Mouse (Mus musculus) forebrain, embryonic 16.5 days (tissue): ENCODE data around the gene Trim9. TPM values are rescaled to one million over a fixed set of nuclear protein-coding genes. Genes with fewer than 3 reads are reported as not detected.

Experiments used
- ATAC-seq: fragments of 200-750 bp; cut with Nextera tagmentation; 2 replicates; pipeline ENCODE4 v1.8.0; 2017; ENCODE audit warnings: mild to moderate bottlenecking, moderate library complexity
- H3K27ac ChIP-seq: fragments of 300-500 bp; sonication (generic); 2 replicates; pipeline ENCODE4 v1.5.1; 2014; ENCODE audit warnings: low read length, control low read depth
- H3K27me3 ChIP-seq: fragments of 300-500 bp; sonication (generic); replicated peaks from 2 replicates; pipeline ENCODE4 v1.6.1; 2014; ENCODE audit warnings: low read length; ENCODE audit not compliant: control insufficient read depth, insufficient read depth
- H3K36me3 ChIP-seq: fragments of 300-500 bp; sonication (generic); 2 replicates; pipeline ENCODE4 v1.6.1; 2014; ENCODE audit not compliant: control insufficient read depth, insufficient read depth
- H3K4me1 ChIP-seq: fragments of 300-500 bp; sonication (generic); replicated peaks from 2 replicates; pipeline ENCODE4 v1.6.1; 2014; ENCODE audit warnings: low read length; ENCODE audit not compliant: control insufficient read depth, insufficient read depth
- H3K4me2 ChIP-seq: fragments of 300-500 bp; sonication (generic); 2 replicates; pipeline ENCODE4 v1.6.1; 2014; ENCODE audit warnings: mild to moderate bottlenecking, low read length, control low read depth
- H3K4me3 ChIP-seq: fragments of 300-500 bp; sonication (generic); replicated peaks from 2 replicates; pipeline ENCODE4 v1.5.1; 2014; ENCODE audit warnings: mild to moderate bottlenecking, low read length, control low read depth
- H3K9ac ChIP-seq: fragments of 300-500 bp; sonication (generic); replicated peaks from 2 replicates; pipeline ENCODE4 v1.6.1; 2014; ENCODE audit warnings: low read depth, low read length, control low read depth
- H3K9me3 ChIP-seq: fragments of 300-500 bp; sonication (generic); 2 replicates; pipeline ENCODE4 v1.6.1; 2016; ENCODE audit warnings: low read length; ENCODE audit not compliant: control insufficient read depth
- WGBS: fragments of 180-500 bp; shearing (Covaris S2); extraction: QIAGEN DNeasy Blood & Tissue Kit; methylation state at CpG from one replicate; pipeline ENCODE4 v1.1.7; 2014; 5-methylcytosine and 5-hydroxymethylcytosine counted together
- polyA plus RNA-seq: library from polyadenylated mRNA; unstranded; fragments of >200 nt; fragmentation: Nextera tagmentation; extraction: Ambion mirVana; gene quantifications from 2 replicates; pipeline ENCODE4 v1.2.1, GENCODE M21; 2015

The Trim9 gene
- 51.7 and 60.8 TPM in 2 replicates for polyA plus RNA-seq

DNA sequence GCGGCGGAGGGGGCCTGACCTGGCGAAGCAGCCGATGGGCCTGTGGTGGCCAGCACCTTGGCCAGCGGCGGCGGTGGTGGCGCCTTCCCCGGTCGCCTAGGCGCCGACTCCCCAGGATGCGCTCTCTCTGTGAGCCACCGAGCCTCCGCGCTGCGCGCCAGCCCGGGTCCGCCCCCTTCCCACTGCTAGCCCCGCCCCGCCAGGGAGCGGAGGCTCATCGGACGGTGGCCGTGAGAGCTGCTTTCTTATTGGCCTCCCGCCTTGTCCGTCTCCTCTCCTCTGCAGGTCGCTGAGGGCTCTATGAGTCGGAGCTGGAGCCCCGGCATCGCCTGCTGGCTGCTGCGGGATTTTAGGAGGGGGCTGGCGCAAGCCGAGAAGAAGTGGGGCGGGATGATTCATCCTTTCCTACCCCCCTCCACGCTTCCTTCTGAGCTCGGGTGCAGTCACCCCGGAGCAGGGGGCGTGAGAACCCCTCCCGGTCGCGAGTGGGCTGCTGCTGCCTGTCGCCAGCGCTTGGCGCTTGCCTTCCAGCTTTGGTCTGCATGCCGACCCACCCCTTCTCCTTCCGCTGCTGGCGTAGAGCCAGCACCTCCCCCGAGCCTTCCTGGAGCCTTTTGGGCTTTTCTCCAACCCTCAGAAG lies at the start of gene Trim9:
TSS of gene Trim9 (minus strand) at position 413 of the 640 bp plus-strand sequence.
- 0% methylated on average over 49 of the region's 50 CpGs for WGBS
- Histone ChIP-seq H3K27ac (peak within 1 kb of the TSS; percentile 97), H3K9ac (peak within 1 kb of the TSS; percentile 77), H3K4me2 (peak within 1 kb of the TSS; percentile 97), H3K4me3 (peak within 1 kb of the TSS; percentile 65), H3K9me3 (no peaks in the 10 kb centered on the region), H3K27me3 (no peaks in the 10 kb centered on the region), H3K36me3 (no peaks in the 10 kb centered on the region), H3K4me1 (peaks cover 20% of the 10 kb centered on the region)
- ATAC-seq, result peak; percentile 96

GRCm38 (mm10) chr12:70395061-70395460 lies 47.6 kb upstream of the Trim9 start:
- Histone ChIP-seq H3K4me3 (no peak overlapping the region), H3K4me2 (no peak overlapping the region), H3K27ac (no peak overlapping the region), H3K9ac (no peak overlapping the region), H3K4me1 (peaks cover 3% of the 10 kb centered on the region; the same call in 1 of the 2 replicates), H3K27me3 (no peaks in the 10 kb centered on the region), H3K36me3 (no peaks in the 10 kb centered on the region), H3K9me3 (no peaks in the 10 kb centered on the region)
- WGBS, result 89% methylated on average over 3 of the region's 3 CpGs
- ATAC-seq, result no peak

DNA sequence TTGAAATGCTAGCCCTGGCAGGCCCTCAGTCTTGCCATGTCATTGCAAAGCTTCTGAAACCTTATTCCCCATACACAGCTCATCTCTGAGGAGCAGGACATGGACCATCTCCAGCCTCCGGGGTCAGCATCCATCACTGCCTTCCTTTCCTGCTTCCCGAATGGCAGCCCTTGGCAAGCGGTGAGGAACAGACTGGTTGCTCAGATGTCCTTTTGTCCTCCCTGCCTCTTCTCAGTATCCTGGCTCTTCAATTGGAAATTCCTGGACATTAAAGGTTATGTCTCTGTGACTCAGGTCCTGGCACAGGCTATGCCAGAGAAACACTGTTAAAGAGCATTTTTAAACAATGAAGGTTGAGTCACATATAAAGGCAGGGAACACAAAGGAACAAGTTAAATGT lies 43.8 kb upstream of the Trim9 start:
- ATAC-seq, result no peak
- WGBS, result 87% methylated on average over 3 of the region's 3 CpGs
- no peaks in the 10 kb centered on the region for H3K4me1 ChIP-seq

GRCm38 (mm10) chr12:70374976-70375375 lies 27.6 kb upstream of the Trim9 start:
- Histone ChIP-seq H3K4me2 (no peak overlapping the region), H3K9me3 (no peaks in the 10 kb centered on the region), H3K4me3 (no peak overlapping the region), H3K4me1 (no peaks in the 10 kb centered on the region), H3K27me3 (no peaks in the 10 kb centered on the region), H3K36me3 (no peaks in the 10 kb centered on the region), H3K9ac (no peak overlapping the region), H3K27ac (no peak overlapping the region)
- ATAC-seq, result no peak
- WGBS, result 78% methylated on average over 10 of the region's 10 CpGs

More for the DNA sequence above, 43.8 kb upstream of the Trim9 start:
- no peak overlapping the region for H3K27ac ChIP-seq
- no peaks in the 10 kb centered on the region for H3K27me3 ChIP-seq
- no peaks in the 10 kb centered on the region for H3K36me3 ChIP-seq
- H3K9me3 ChIP-seq, result no peaks in the 10 kb centered on the region
- no peak overlapping the region for H3K9ac ChIP-seq
- no peak overlapping the region for H3K4me2 ChIP-seq
- no peak overlapping the region for H3K4me3 ChIP-seq

DNA sequence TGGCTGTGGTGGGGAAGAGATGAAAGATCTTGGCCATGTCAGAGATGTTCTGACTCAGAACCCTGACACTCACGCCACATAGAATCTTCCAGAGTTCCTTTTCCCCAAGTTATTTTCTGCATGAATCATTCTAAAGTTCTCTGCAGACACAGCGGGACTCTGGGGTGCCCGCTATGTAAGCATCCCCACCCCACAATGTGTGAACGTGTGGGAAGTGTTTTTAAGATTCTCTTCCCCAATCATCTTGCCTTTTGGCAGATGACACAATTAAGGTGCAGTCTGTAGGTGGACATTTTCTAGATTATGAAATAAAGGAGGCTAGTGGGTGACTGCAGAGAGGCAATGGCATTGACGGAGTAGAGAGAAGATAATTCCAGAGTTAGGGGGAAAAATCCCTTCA lies 25.5 kb upstream of the Trim9 start:
- H3K27me3 ChIP-seq, result no peaks in the 10 kb centered on the region
- WGBS, result 84% methylated on average over 5 of the region's 5 CpGs
- no peaks in the 10 kb centered on the region for H3K36me3 ChIP-seq
- H3K9me3 ChIP-seq, result no peaks in the 10 kb centered on the region
- no peak overlapping the region for H3K27ac ChIP-seq
- H3K4me1 ChIP-seq, result peaks cover 6% of the 10 kb centered on the region
- no peak overlapping the region for H3K9ac ChIP-seq
- no peak overlapping the region for H3K4me3 ChIP-seq
- no peak for ATAC-seq
- H3K4me2 ChIP-seq, result no peak overlapping the region

- Histone ChIP-seq H3K4me1 (peaks cover 14% of the 10 kb centered on the region), H3K4me2 (no peak overlapping the region), H3K27me3 (no peaks in the 10 kb centered on the region), H3K36me3 (no peaks in the 10 kb centered on the region), H3K9me3 (no peaks in the 10 kb centered on the region), H3K4me3 (no peak overlapping the region), H3K27ac (no peak overlapping the region), H3K9ac (no peak overlapping the region)
- 64% methylated on average over 12 of the region's 12 CpGs for WGBS
- ATAC-seq, result no peak
These were observed 21.9 kb upstream of the Trim9 start for GRCm38 (mm10) chr12:70369348-70369747.

DNA sequence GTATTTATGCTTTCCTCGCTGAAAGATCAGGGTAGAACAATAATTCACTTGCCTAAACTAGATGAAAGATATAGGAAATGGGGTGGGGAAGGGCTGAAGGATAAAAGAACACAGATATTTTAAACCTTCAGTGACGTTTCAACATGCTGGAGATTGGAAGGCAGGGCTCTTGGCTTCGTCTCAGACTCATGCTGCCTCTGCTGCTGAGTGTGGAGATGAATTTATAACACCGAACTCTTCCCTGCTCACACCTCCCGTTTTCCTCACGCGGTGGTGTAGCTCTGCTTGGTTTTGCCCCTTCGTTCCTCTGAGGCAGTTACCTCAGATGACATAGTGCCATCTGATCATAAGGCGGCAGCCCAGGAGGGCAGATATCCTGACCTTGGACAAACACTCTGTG lies 21.4 kb upstream of the Trim9 start:
- no peaks in the 10 kb centered on the region for H3K9me3 ChIP-seq
- WGBS, result 67% methylated on average over 9 of the region's 9 CpGs
- no peaks in the 10 kb centered on the region for H3K27me3 ChIP-seq
- no peak overlapping the region for H3K9ac ChIP-seq
- no peak overlapping the region for H3K4me3 ChIP-seq
- H3K36me3 ChIP-seq, result no peaks in the 10 kb centered on the region
- H3K4me2 ChIP-seq, result no peak overlapping the region
- 0 out of 2 replicates have a peak overlapping the region, but pooled peaks have one; percentile 17 for H3K27ac ChIP-seq
- ATAC-seq, result no peak
- H3K4me1 ChIP-seq, result peaks cover 14% of the 10 kb centered on the region

DNA sequence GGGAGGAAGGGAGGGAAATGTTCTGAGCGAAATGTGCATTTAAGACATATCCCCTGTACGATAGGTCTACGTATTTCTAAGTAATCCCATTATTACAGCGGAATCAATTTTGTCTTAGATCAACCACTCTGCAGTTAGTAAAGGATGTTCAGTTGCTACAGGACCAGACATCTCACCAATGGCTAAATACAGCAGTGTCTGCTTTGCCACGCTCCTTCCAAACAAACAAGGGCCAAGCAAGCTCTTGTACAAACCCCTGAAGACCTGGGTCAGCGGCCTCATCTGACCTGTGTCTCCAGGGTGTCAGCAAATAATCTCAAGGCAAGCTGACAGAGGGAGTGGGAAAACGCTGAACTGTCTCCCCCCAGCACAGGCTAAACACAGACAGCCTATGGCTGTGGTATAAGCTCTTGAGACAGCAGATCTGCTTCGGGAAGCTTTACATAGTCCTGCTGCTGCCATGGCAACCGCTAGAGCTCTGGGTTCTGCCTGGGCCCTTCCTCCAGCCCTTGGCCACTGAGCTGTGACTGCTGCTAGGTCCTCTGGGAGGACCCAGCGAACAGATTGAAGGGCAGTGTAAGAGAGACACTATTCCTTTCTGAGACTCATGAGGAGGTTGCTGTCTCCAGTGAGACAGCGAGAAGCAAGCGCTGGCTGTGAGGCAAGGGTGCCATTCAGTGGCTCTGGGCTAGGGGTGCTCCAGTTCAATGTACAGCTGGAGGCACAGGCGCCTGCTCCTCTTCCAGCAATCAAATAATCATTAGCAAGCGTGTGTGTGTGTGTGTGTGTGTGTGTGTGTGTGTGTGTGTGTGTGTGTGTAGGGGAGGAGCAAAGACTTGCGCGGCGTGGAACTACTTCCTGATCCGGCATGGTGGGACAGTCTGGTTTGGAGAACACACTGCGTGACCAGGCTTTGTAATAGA lies 20.2 kb upstream of the Trim9 start:
- H3K4me3 ChIP-seq, result peak overlapping the region; percentile 29
- peak overlapping the region; percentile 90 for H3K27ac ChIP-seq
- no peaks in the 10 kb centered on the region for H3K9me3 ChIP-seq
- H3K4me2 ChIP-seq, result peak overlapping the region; percentile 48
- H3K27me3 ChIP-seq, result no peaks in the 10 kb centered on the region
- peak; percentile 96 for ATAC-seq
- peak overlapping the region; percentile 54 for H3K9ac ChIP-seq
- H3K36me3 ChIP-seq, result no peaks in the 10 kb centered on the region
- peaks cover 14% of the 10 kb centered on the region for H3K4me1 ChIP-seq
- WGBS, result 23% methylated on average over 19 of the region's 19 CpGs

GRCm38 (mm10) chr12:70363016-70363415 lies 15.6 kb upstream of the Trim9 start:
- peaks cover 9% of the 10 kb centered on the region for H3K4me1 ChIP-seq
- ATAC-seq, result no peak
- H3K36me3 ChIP-seq, result no peaks in the 10 kb centered on the region
- H3K9ac ChIP-seq, result no peak overlapping the region
- no peaks in the 10 kb centered on the region for H3K9me3 ChIP-seq
- H3K27ac ChIP-seq, result no peak overlapping the region
- no peak overlapping the region for H3K4me2 ChIP-seq
- no peaks in the 10 kb centered on the region for H3K27me3 ChIP-seq
- H3K4me3 ChIP-seq, result no peak overlapping the region
- 24% methylated on average over 4 of the region's 4 CpGs for WGBS
